Mouse (Mus musculus) hindbrain, embryonic 13.5 days (tissue): Measurements from ENCODE around the gene 2010111I01Rik. TPM values are rescaled to one million over a fixed set of nuclear protein-coding genes. Genes with fewer than 3 reads are reported as not detected.

ENCODE experiments used
- ATAC-seq: fragments of 200-750 bp; cut with Nextera tagmentation; 2 replicates; pipeline ENCODE4 v1.8.0; 2017; ENCODE audit warnings: moderate TSS enrichment; ENCODE audit not compliant: low FRiP score
- H3K27ac ChIP-seq: fragments of 300-500 bp; sonication (generic); 2 replicates; pipeline ENCODE4 v1.5.1; 2015; ENCODE audit warnings: inconsistent platforms, mild to moderate bottlenecking, moderate library complexity
- H3K27me3 ChIP-seq: fragments of 300-500 bp; sonication (generic); 2 replicates; pipeline ENCODE4 v1.6.1; 2015; ENCODE audit warnings: mild to moderate bottlenecking, inconsistent platforms
- H3K36me3 ChIP-seq: fragments of 300-500 bp; sonication (generic); 2 replicates; pipeline ENCODE4 v1.6.1; 2015; ENCODE audit warnings: mild to moderate bottlenecking, inconsistent platforms
- H3K4me1 ChIP-seq: fragments of 300-500 bp; sonication (generic); replicated peaks from 2 replicates; pipeline ENCODE4 v1.6.1; 2015; ENCODE audit warnings: inconsistent platforms
- H3K4me2 ChIP-seq: fragments of 300-500 bp; sonication (generic); 2 replicates; pipeline ENCODE4 v1.6.1; 2015; ENCODE audit warnings: inconsistent platforms, mild to moderate bottlenecking, moderate library complexity
- H3K4me3 ChIP-seq: fragments of 300-500 bp; sonication (generic); 2 replicates; pipeline ENCODE4 v1.5.1; 2015; ENCODE audit warnings: mild to moderate bottlenecking, inconsistent platforms
- H3K9ac ChIP-seq: fragments of 300-500 bp; sonication (generic); 2 replicates; pipeline ENCODE4 v1.6.1; 2015; ENCODE audit warnings: mild to moderate bottlenecking, inconsistent platforms
- H3K9me3 ChIP-seq: fragments of 300-500 bp; sonication (generic); 2 replicates; pipeline ENCODE4 v1.6.1; 2016; ENCODE audit warnings: inconsistent platforms
- WGBS: fragments of 180-500 bp; shearing (Covaris S2); methylation state at CpG from one replicate; pipeline ENCODE4 v1.1.7; 2015; 5-methylcytosine and 5-hydroxymethylcytosine counted together
- polyA plus RNA-seq: library from polyadenylated mRNA; unstranded; fragments of >200 nt; fragmentation: Nextera tagmentation; extraction: Ambion mirVana; gene quantifications from 2 replicates; pipeline ENCODE4 v1.2.1, GENCODE M21; 2015

2010111I01Rik gene
- polyA plus RNA-seq, 1 experiment from 2014 or later = 36.5 TPM

GRCm38 (mm10) chr13:63240835-63241234 is 276.1 kb downstream of the 2010111I01Rik start:
- peak overlapping the region; percentile 83 for H3K4me2 ChIP-seq
- H3K36me3 ChIP-seq = no peaks in the 10 kb centered on the region
- no peaks in the 10 kb centered on the region for H3K27me3 ChIP-seq
- peaks cover 41% of the 10 kb centered on the region for H3K4me1 ChIP-seq
- H3K9ac ChIP-seq = peak overlapping the region; percentile 85
- H3K4me3 ChIP-seq = peak overlapping the region; percentile 74
- no peaks in the 10 kb centered on the region for H3K9me3 ChIP-seq
- no peak overlapping the region for H3K27ac ChIP-seq
- ATAC-seq = no peak
- 56% methylated on average over 5 of the region's 5 CpGs for WGBS

GRCm38 (mm10) chr13:63241665-63242064 is 277.0 kb downstream of the 2010111I01Rik start:
- Histone ChIP-seq H3K4me2 (peak overlapping the region; percentile 83), H3K27me3 (no peaks in the 10 kb centered on the region), H3K27ac (no peak overlapping the region), H3K4me3 (peak overlapping the region; percentile 9; the same call in 1 of the 2 replicates), H3K36me3 (no peaks in the 10 kb centered on the region), H3K9me3 (no peaks in the 10 kb centered on the region), H3K9ac (no peak overlapping the region), H3K4me1 (peaks cover 41% of the 10 kb centered on the region)
- ATAC-seq = no peak
- 88% methylated on average over 3 of the region's 3 CpGs for WGBS

GRCm38 (mm10) chr13:63242401-63243192 is 277.9 kb downstream of the 2010111I01Rik start:
- peak overlapping the region; percentile 83; the same call in 1 of the 2 replicates for H3K4me2 ChIP-seq
- 79% methylated on average over 10 of the region's 10 CpGs for WGBS
- H3K9ac ChIP-seq = no peak overlapping the region
- peak overlapping the region; percentile 9; the same call in 1 of the 2 replicates for H3K4me3 ChIP-seq
- no peaks in the 10 kb centered on the region for H3K9me3 ChIP-seq
- H3K36me3 ChIP-seq = no peaks in the 10 kb centered on the region
- no peaks in the 10 kb centered on the region for H3K27me3 ChIP-seq
- no peak for ATAC-seq
- no peak overlapping the region for H3K27ac ChIP-seq
- H3K4me1 ChIP-seq = peaks cover 41% of the 10 kb centered on the region

- H3K36me3 ChIP-seq = no peaks in the 10 kb centered on the region
- no peak overlapping the region for H3K27ac ChIP-seq
- no peaks in the 10 kb centered on the region for H3K9me3 ChIP-seq
- H3K4me1 ChIP-seq = peaks cover 41% of the 10 kb centered on the region
- ATAC-seq = no peak
- H3K4me2 ChIP-seq = no peak overlapping the region
- H3K27me3 ChIP-seq = no peaks in the 10 kb centered on the region
- 78% methylated on average over 5 of the region's 5 CpGs for WGBS
- no peak overlapping the region for H3K4me3 ChIP-seq
- no peak overlapping the region for H3K9ac ChIP-seq
Measured at GRCm38 (mm10) chr13:63243586-63243985, 278.9 kb downstream of the 2010111I01Rik start.

GRCm38 (mm10) chr13:63244425-63244824 is 279.7 kb downstream of the 2010111I01Rik start:
- WGBS = 55% methylated on average over 3 of the region's 3 CpGs

GRCm38 (mm10) chr13:63245218-63245617 is 280.5 kb downstream of the 2010111I01Rik start:
- H3K4me2 ChIP-seq = no peak overlapping the region
- 46% methylated on average over 9 of the region's 9 CpGs for WGBS
- H3K36me3 ChIP-seq = no peaks in the 10 kb centered on the region
- ATAC-seq = no peak
- no peaks in the 10 kb centered on the region for H3K9me3 ChIP-seq
- H3K4me1 ChIP-seq = peaks cover 36% of the 10 kb centered on the region
- no peak overlapping the region for H3K9ac ChIP-seq
- H3K27me3 ChIP-seq = no peaks in the 10 kb centered on the region
- H3K4me3 ChIP-seq = no peak overlapping the region
- no peak overlapping the region for H3K27ac ChIP-seq

More at GRCm38 (mm10) chr13:63244425-63244824, 279.7 kb downstream of the 2010111I01Rik start:
- Histone ChIP-seq H3K9ac (no peak overlapping the region), H3K27me3 (no peaks in the 10 kb centered on the region), H3K4me1 (peaks cover 37% of the 10 kb centered on the region), H3K4me3 (no peak overlapping the region), H3K27ac (no peak overlapping the region), H3K4me2 (no peak overlapping the region), H3K36me3 (no peaks in the 10 kb centered on the region), H3K9me3 (no peaks in the 10 kb centered on the region)
- no peak for ATAC-seq

GRCm38 (mm10) chr13:63245812-63246211 is 281.1 kb downstream of the 2010111I01Rik start:
- Histone ChIP-seq H3K27ac (no peak overlapping the region), H3K36me3 (no peaks in the 10 kb centered on the region), H3K4me3 (no peak overlapping the region), H3K27me3 (no peaks in the 10 kb centered on the region), H3K9ac (no peak overlapping the region), H3K4me2 (no peak overlapping the region), H3K4me1 (peaks cover 30% of the 10 kb centered on the region), H3K9me3 (no peaks in the 10 kb centered on the region)
- ATAC-seq = no peak
- WGBS = 58% methylated on average over 4 of the region's 4 CpGs

- Histone ChIP-seq H3K4me3 (no peak overlapping the region), H3K27ac (no peak overlapping the region), H3K36me3 (no peaks in the 10 kb centered on the region), H3K9ac (no peak overlapping the region), H3K27me3 (no peaks in the 10 kb centered on the region), H3K9me3 (no peaks in the 10 kb centered on the region), H3K4me1 (peaks cover 29% of the 10 kb centered on the region), H3K4me2 (no peak overlapping the region)
- ATAC-seq = no peak
- 85% methylated on average over 12 of the region's 12 CpGs for WGBS
Measured at GRCm38 (mm10) chr13:63246332-63246940, 281.7 kb downstream of the 2010111I01Rik start.

- Histone ChIP-seq H3K4me1 (peaks cover 25% of the 10 kb centered on the region), H3K27ac (no peak overlapping the region), H3K27me3 (no peaks in the 10 kb centered on the region), H3K4me2 (no peak overlapping the region), H3K9ac (no peak overlapping the region), H3K4me3 (no peak overlapping the region), H3K9me3 (no peaks in the 10 kb centered on the region), H3K36me3 (no peaks in the 10 kb centered on the region)
- 63% methylated on average over 7 of the region's 7 CpGs for WGBS
- ATAC-seq = no peak
Measured at GRCm38 (mm10) chr13:63247041-63247440, 282.3 kb downstream of the 2010111I01Rik start.

- Histone ChIP-seq H3K4me1 (peaks cover 22% of the 10 kb centered on the region), H3K27me3 (no peaks in the 10 kb centered on the region), H3K4me2 (no peak overlapping the region), H3K9ac (no peak overlapping the region), H3K9me3 (no peaks in the 10 kb centered on the region), H3K4me3 (no peak overlapping the region), H3K27ac (no peak overlapping the region), H3K36me3 (no peaks in the 10 kb centered on the region)
- 93% methylated on average over 11 of the region's 11 CpGs for WGBS
- no peak for ATAC-seq
Measured at GRCm38 (mm10) chr13:63247631-63248030, 282.9 kb downstream of the 2010111I01Rik start.

- Histone ChIP-seq H3K4me1 (peaks cover 17% of the 10 kb centered on the region), H3K4me3 (no peak overlapping the region), H3K4me2 (no peak overlapping the region), H3K9ac (no peak overlapping the region), H3K27me3 (no peaks in the 10 kb centered on the region), H3K27ac (no peak overlapping the region), H3K9me3 (no peaks in the 10 kb centered on the region), H3K36me3 (no peaks in the 10 kb centered on the region)
- no peak for ATAC-seq
- 94% methylated on average over 10 of the region's 10 CpGs for WGBS
Measured at GRCm38 (mm10) chr13:63248318-63248717, 283.6 kb downstream of the 2010111I01Rik start.

- H3K4me3 ChIP-seq = no peak overlapping the region
- 91% methylated on average over 7 of the region's 7 CpGs for WGBS
- H3K9ac ChIP-seq = no peak overlapping the region
- ATAC-seq = no peak
- no peak overlapping the region for H3K27ac ChIP-seq
- peaks cover 13% of the 10 kb centered on the region for H3K4me1 ChIP-seq
- no peaks in the 10 kb centered on the region for H3K9me3 ChIP-seq
- no peaks in the 10 kb centered on the region for H3K36me3 ChIP-seq
- no peak overlapping the region for H3K4me2 ChIP-seq
- no peaks in the 10 kb centered on the region for H3K27me3 ChIP-seq
Measured at GRCm38 (mm10) chr13:63249171-63249570, 284.5 kb downstream of the 2010111I01Rik start.
